ENCODE assay signal across 12 mouse cellular contexts in the genomic region with DNA sequence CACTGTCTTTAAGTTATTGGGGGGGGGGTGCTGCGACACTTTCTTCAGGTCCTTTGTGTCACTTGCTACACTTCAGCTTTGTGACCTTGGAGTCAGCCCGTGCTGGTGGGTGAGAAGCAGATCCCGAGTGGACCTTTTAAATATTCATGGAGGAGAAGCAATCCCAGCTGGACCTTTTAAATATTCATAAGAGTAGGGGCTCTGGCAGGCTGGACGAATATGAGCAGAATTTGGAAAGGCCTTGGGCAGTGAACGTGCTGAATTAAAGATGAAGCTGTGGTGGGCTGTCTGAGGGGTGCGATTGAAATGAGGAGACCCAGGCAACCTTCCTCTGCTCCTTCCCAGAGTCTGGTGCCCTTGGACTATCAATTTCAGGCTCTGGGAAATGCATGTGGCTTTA. TPM values are rescaled to one million over a fixed set of nuclear protein-coding genes. Genes with fewer than 3 reads are reported as not detected.
DNase-seq lines count a peak whose midpoint lies in the region; ATAC-seq and TF ChIP-seq lines count a peak whose summit lies in the region.
"Had no signal": no experiment of that assay in that cellular context is flagged by ENCODE, and none has a peak within 500 bp of the region (broad histone marks: within the 10 kb centered on the region; RNA-seq: fewer than 3 reads in every experiment).

No protein-coding gene starts in this region.

- WGBS in forebrain, embryonic 15.5 days = 14% methylated on average over 6 of the region's 6 CpGs
- WGBS in midbrain, embryonic 12.5 days = 22% methylated on average over 6 of the region's 6 CpGs
- WGBS in lung, postnatal 0 days = 49% methylated on average over 6 of the region's 6 CpGs

- no peak for ATAC-seq in forebrain, embryonic 15.5 days (replicated peaks)
- ATAC-seq in midbrain, embryonic 12.5 days (ENCODE audit: low FRiP score, low read depth) = 0 out of 2 replicates have a peak, but pooled peaks have one; percentile 27
- ATAC-seq in lung, postnatal 0 days = no peak

- intact Hi-C loops in gastrocnemius, adult 2 months (cut with DNase I) = loop anchor here (5.0 to 10.0 kb wide), 2 partner anchors 326 to 389 kb away; no protein-coding TSS in a partner anchor

- no peak for DNase-seq in gastrocnemius, adult 2 months
- no peak for DNase-seq in gastrocnemius, adult 18-20 months (ENCODE audit: low spot score)
- peak; percentile 72 for DNase-seq in brain, embryonic 14.5 days (ENCODE audit: low read depth)
- DNase-seq in ovary, postnatal 14 days (ENCODE audit: low spot score) = no peak
- no peak for DNase-seq in spleen, postnatal 14 days (ENCODE audit: low spot score in 2 of 2)
- DNase-seq in lung, postnatal 0 days (ENCODE audit: low spot score) = no peak
- DNase-seq: cerebellum, adult 11 months; left cerebral cortex, postnatal 4 days had no signal

- no peak for TF ChIP-seq POLR2A in brain, embryonic 14.5 days (IDR thresholded peaks at IDR 0.05; ENCODE audit: borderline replicate concordance, extremely low read depth, insufficient read depth, insufficient read length, poor library complexity, severe bottlenecking)

- H3K36me3 ChIP-seq in forebrain, embryonic 15.5 days = no peaks in the 10 kb centered on the region
- H3K36me3 ChIP-seq in midbrain, embryonic 12.5 days = no peaks in the 10 kb centered on the region
- H3K36me3 ChIP-seq in lung, postnatal 0 days (ENCODE audit: insufficient read depth, low read length) = no peaks in the 10 kb centered on the region

- TF ChIP-seq EP300 in lung, postnatal 0 days (IDR thresholded peaks at IDR 0.05) = no peak

- peak overlapping the region; percentile 48 for H3K4me3 ChIP-seq in gastrocnemius, adult 2 months
- no peak overlapping the region for H3K4me3 ChIP-seq in forebrain, embryonic 15.5 days
- no peak overlapping the region for H3K4me3 ChIP-seq in midbrain, embryonic 12.5 days
- no peak overlapping the region for H3K4me3 ChIP-seq in lung, postnatal 0 days (ENCODE audit: low read depth, low read length)

- H3K27ac ChIP-seq in gastrocnemius, adult 2 months = peak overlapping the region; percentile 98
- peak overlapping the region; percentile 62 for H3K27ac ChIP-seq in forebrain, embryonic 15.5 days (replicated peaks)
- peak overlapping the region; percentile 74 for H3K27ac ChIP-seq in midbrain, embryonic 12.5 days (replicated peaks)
- H3K27ac ChIP-seq in lung, postnatal 0 days (ENCODE audit: low read length) = no peak overlapping the region

- H3K9ac ChIP-seq in forebrain, embryonic 15.5 days (replicated peaks) = no peak overlapping the region
- no peak overlapping the region for H3K9ac ChIP-seq in midbrain, embryonic 12.5 days (replicated peaks)
- no peak overlapping the region for H3K9ac ChIP-seq in lung, postnatal 0 days (replicated peaks; ENCODE audit: low read depth)

- peaks cover 47% of the 10 kb centered on the region for H3K4me1 ChIP-seq in forebrain, embryonic 15.5 days
- H3K4me1 ChIP-seq in midbrain, embryonic 12.5 days = peaks cover 43% of the 10 kb centered on the region
- H3K4me1 ChIP-seq in lung, postnatal 0 days (ENCODE audit: insufficient read depth, low read depth, low read length) = peaks cover 3% of the 10 kb centered on the region

- H3K4me2 ChIP-seq in forebrain, embryonic 15.5 days (replicated peaks) = no peak overlapping the region
- no peak overlapping the region for H3K4me2 ChIP-seq in midbrain, embryonic 12.5 days (replicated peaks)
- H3K4me2 ChIP-seq in lung, postnatal 0 days (replicated peaks; ENCODE audit: low read depth, low read length) = no peak overlapping the region

- no peaks in the 10 kb centered on the region for H3K9me3 ChIP-seq in forebrain, embryonic 15.5 days
- no peaks in the 10 kb centered on the region for H3K9me3 ChIP-seq in midbrain, embryonic 12.5 days
- no peaks in the 10 kb centered on the region for H3K9me3 ChIP-seq in lung, postnatal 0 days (ENCODE audit: low read length)

- no peaks in the 10 kb centered on the region for H3K27me3 ChIP-seq in forebrain, embryonic 15.5 days
- H3K27me3 ChIP-seq in midbrain, embryonic 12.5 days = no peaks in the 10 kb centered on the region
- no peaks in the 10 kb centered on the region for H3K27me3 ChIP-seq in lung, postnatal 0 days (replicated peaks; ENCODE audit: insufficient read depth, low read length)

- no peak for TF ChIP-seq CTCF in gastrocnemius, adult 2 months (IDR thresholded peaks at IDR 0.05)
- TF ChIP-seq CTCF in brain, embryonic 14.5 days (IDR thresholded peaks at IDR 0.05; ENCODE audit: borderline replicate concordance, extremely low read depth, insufficient read depth, insufficient read length) = no peak
- no peak for TF ChIP-seq CTCF in lung, postnatal 0 days (IDR thresholded peaks at IDR 0.05)

RNA-seq across cellular contexts. Expression of gene Apol7a, which starts 35.3 kb away (rescaled TPM):
- total RNA-seq in gastrocnemius, adult 2 months (2021) = 1 to 10 TPM in 1 of 2 experiments, under 1 TPM in 1; 0.31 to 1.2 TPM
- 1 to 10 TPM in 1 of 2 experiments, under 1 TPM in 1; 0.76 to 1.1 TPM for total RNA-seq in gastrocnemius, adult 18-20 months (2021)
- not detected in 2 replicates for polyA plus RNA-seq in brain, embryonic 14.5 days (2012; rRNA removed)
- not detected in 2 replicates for polyA plus RNA-seq in forebrain, embryonic 15.5 days (2015; fragmentation: Nextera tagmentation; extraction: Ambion mirVana)
- polyA plus RNA-seq in midbrain, embryonic 12.5 days (2016; fragmentation: Nextera tagmentation; extraction: Ambion mirVana) = not detected in 2 replicates
- polyA plus RNA-seq in lung, postnatal 0 days (2015; fragmentation: Nextera tagmentation; extraction: Ambion mirVana) = 0.33 and 0.37 TPM in 2 replicates
- total RNA-seq: hematopoietic stem cell, adult 5-6 weeks; left cerebral cortex, postnatal 4 days had no signal
- polyA plus RNA-seq: adrenal gland, adult 2 months had no signal

RNA-seq across cellular contexts. Expression of gene Apol9a, which starts 47.4 kb away (rescaled TPM):
- total RNA-seq in gastrocnemius, adult 2 months (2021) = not detected
- not detected for total RNA-seq in gastrocnemius, adult 18-20 months (2021)
- polyA plus RNA-seq in brain, embryonic 14.5 days (2012; rRNA removed) = 0.23 TPM in 1 of 2 replicates, not detected in the other
- polyA plus RNA-seq in forebrain, embryonic 15.5 days (2015; fragmentation: Nextera tagmentation; extraction: Ambion mirVana) = 0.11 and 0.19 TPM in 2 replicates
- 0.07 TPM in 1 of 2 replicates, not detected in the other for polyA plus RNA-seq in midbrain, embryonic 12.5 days (2016; fragmentation: Nextera tagmentation; extraction: Ambion mirVana)
- polyA plus RNA-seq in lung, postnatal 0 days (2015; fragmentation: Nextera tagmentation; extraction: Ambion mirVana) = 0.43 and 0.47 TPM in 2 replicates
- total RNA-seq: hematopoietic stem cell, adult 5-6 weeks had no signal

RNA-seq across cellular contexts. Expression of gene Rbfox2, which starts 56.8 kb away (rescaled TPM):
- 10 to 100 TPM; 48.2 to 78.6 TPM for total RNA-seq in gastrocnemius, adult 2 months (2021)
- total RNA-seq in gastrocnemius, adult 18-20 months (2021) = 10 to 100 TPM; 55.1 to 60.4 TPM
- 315 and 367 TPM in 2 replicates for polyA plus RNA-seq in brain, embryonic 14.5 days (2012; rRNA removed)
- 173 and 183 TPM in 2 replicates for polyA plus RNA-seq in forebrain, embryonic 15.5 days (2015; fragmentation: Nextera tagmentation; extraction: Ambion mirVana)
- polyA plus RNA-seq in midbrain, embryonic 12.5 days (2016; fragmentation: Nextera tagmentation; extraction: Ambion mirVana) = 118 and 130 TPM in 2 replicates
- polyA plus RNA-seq in lung, postnatal 0 days (2015; fragmentation: Nextera tagmentation; extraction: Ambion mirVana) = 17.4 and 18.8 TPM in 2 replicates
